Mouse (Mus musculus) limb, embryonic 14.5 days (tissue): ENCODE results near the gene Rbms3. TPM values are rescaled to one million over a fixed set of nuclear protein-coding genes. Genes with fewer than 3 reads are reported as not detected.
A peak's percentile ranks its signal among the peaks of the same experiment; 100 is the strongest.

ENCODE experiments used
- ATAC-seq: fragments of 200-750 bp; cut with Nextera tagmentation; 2 replicates; pipeline ENCODE4 v1.8.0; 2017; ENCODE audit warnings: low read depth, moderate number of reproducible peaks, moderate TSS enrichment; ENCODE audit not compliant: low FRiP score
- DNase-seq: peaks from one replicate; pipeline ENCODE4 v3.0.0-alpha.2; 2015; ENCODE audit warnings: low spot score
- H3K27ac ChIP-seq: fragments of 300-500 bp; sonication (generic); replicated peaks from 2 replicates; pipeline ENCODE4 v1.5.1; 2014; ENCODE audit warnings: low read depth, mild to moderate bottlenecking, low read length, moderate library complexity, mixed read lengths
- H3K27me3 ChIP-seq: fragments of 300-500 bp; sonication (generic); 2 replicates; pipeline ENCODE4 v1.6.1; 2014; ENCODE audit warnings: low read length, mixed read lengths; ENCODE audit not compliant: control insufficient read depth, insufficient read depth
- H3K36me3 ChIP-seq: fragments of 300-500 bp; sonication (generic); 2 replicates; pipeline ENCODE4 v1.6.1; 2014; ENCODE audit warnings: mild to moderate bottlenecking, low read length, moderate library complexity, mixed read lengths; ENCODE audit not compliant: control insufficient read depth, insufficient read depth
- H3K4me1 ChIP-seq: fragments of 300-500 bp; sonication (generic); 2 replicates; pipeline ENCODE4 v1.6.1; 2014; ENCODE audit warnings: antibody characterized with exemption, low read length, mixed read lengths; ENCODE audit not compliant: control insufficient read depth, insufficient read depth
- H3K4me2 ChIP-seq: fragments of 300-500 bp; sonication (generic); replicated peaks from 2 replicates; pipeline ENCODE4 v1.6.1; 2014; ENCODE audit warnings: low read depth, mild to moderate bottlenecking, low read length, moderate library complexity; ENCODE audit not compliant: severe bottlenecking
- H3K4me3 ChIP-seq: fragments of 300-500 bp; sonication (generic); replicated peaks from 2 replicates; pipeline ENCODE4 v1.5.1; 2014; ENCODE audit warnings: low read length
- H3K9ac ChIP-seq: fragments of 300-500 bp; sonication (generic); 2 replicates; pipeline ENCODE4 v1.6.1; 2014; ENCODE audit warnings: mild to moderate bottlenecking, low read depth, low read length, moderate library complexity; ENCODE audit not compliant: severe bottlenecking
- H3K9me3 ChIP-seq: fragments of 300-500 bp; sonication (generic); 2 replicates; pipeline ENCODE4 v1.6.1; 2016; ENCODE audit warnings: low read length; ENCODE audit not compliant: control insufficient read depth
- POLR2A ChIP-seq: fragments of 200-500 bp; IDR thresholded peaks from 2 replicates; pipeline ENCODE4 v1.8.0; 2012; ENCODE audit warnings: inconsistent platforms, mild to moderate bottlenecking, moderate library complexity, borderline replicate concordance; ENCODE audit not compliant: insufficient read depth, insufficient read length; ENCODE audit errors: extremely low read depth
- WGBS: fragments of 180-500 bp; shearing (Covaris S2); extraction: QIAGEN DNeasy Blood & Tissue Kit; methylation state at CpG from one replicate; pipeline ENCODE4 v1.1.7; 2014; 5-methylcytosine and 5-hydroxymethylcytosine counted together
- polyA plus RNA-seq, 2 experiments: library from polyadenylated mRNA; depleted of rRNA in 1 of 2; stranded (reverse) in 1 of 2; unstranded in 1 of 2; fragments of >200 nt; fragmentation: Nextera tagmentation in 1 of 2; extraction: Ambion mirVana in 1 of 2; gene quantifications; 2 replicates each; pipeline versions ENCODE4 v1.2.1 to v1.2.3; 2012 to 2014

Rbms3 gene
- polyA plus RNA-seq, 2 experiments = 42.1 to 94.5 TPM

- TF ChIP-seq POLR2A = no peak
Measured at GRCm38 (mm10) chr9:117234065-117234725, 395.5 kb downstream of the Rbms3 start.

GRCm38 (mm10) chr9:117222741-117223140 lies 407.0 kb downstream of the Rbms3 start:
- peaks cover 3% of the 10 kb centered on the region for H3K36me3 ChIP-seq
- H3K27ac ChIP-seq = no peak overlapping the region
- no peaks in the 10 kb centered on the region for H3K27me3 ChIP-seq
- DNase-seq = no peak
- no peak for TF ChIP-seq POLR2A
- WGBS = 75% methylated on average over 8 of the region's 8 CpGs
- no peaks in the 10 kb centered on the region for H3K4me1 ChIP-seq
- no peak for ATAC-seq
- no peak overlapping the region for H3K4me3 ChIP-seq
- H3K4me2 ChIP-seq = no peak overlapping the region
- H3K9ac ChIP-seq = no peak overlapping the region
- H3K9me3 ChIP-seq = no peaks in the 10 kb centered on the region

More at GRCm38 (mm10) chr9:117234065-117234725, 395.5 kb downstream of the Rbms3 start:
- WGBS = 86% methylated on average over 5 of the region's 5 CpGs
- Histone ChIP-seq H3K27me3 (no peaks in the 10 kb centered on the region), H3K4me3 (no peak overlapping the region), H3K9ac (no peak overlapping the region), H3K27ac (no peak overlapping the region), H3K4me1 (no peaks in the 10 kb centered on the region), H3K36me3 (peaks cover 5% of the 10 kb centered on the region; the same call in 1 of the 2 replicates), H3K9me3 (no peaks in the 10 kb centered on the region), H3K4me2 (no peak overlapping the region)
- ATAC-seq (no peak), DNase-seq (no peak)

- Histone ChIP-seq H3K27me3 (no peaks in the 10 kb centered on the region), H3K9ac (no peak overlapping the region), H3K4me3 (no peak overlapping the region), H3K4me1 (peaks cover 1% of the 10 kb centered on the region; the same call in 1 of the 2 replicates), H3K9me3 (no peaks in the 10 kb centered on the region), H3K27ac (no peak overlapping the region), H3K36me3 (peaks cover 3% of the 10 kb centered on the region), H3K4me2 (no peak overlapping the region)
- TF ChIP-seq POLR2A = no peak
- DNase-seq (no peak), ATAC-seq (no peak)
- 91% methylated on average over 4 of the region's 4 CpGs for WGBS
Measured at GRCm38 (mm10) chr9:117221481-117221880, 408.2 kb downstream of the Rbms3 start.

GRCm38 (mm10) chr9:117216026-117216755 lies 413.5 kb downstream of the Rbms3 start:
- no peak overlapping the region for H3K4me3 ChIP-seq
- DNase-seq = no peak
- no peak overlapping the region for H3K4me2 ChIP-seq
- no peaks in the 10 kb centered on the region for H3K27me3 ChIP-seq
- no peak for TF ChIP-seq POLR2A
- no peak overlapping the region for H3K27ac ChIP-seq
- H3K36me3 ChIP-seq = peaks cover 8% of the 10 kb centered on the region; the same call in 1 of the 2 replicates
- no peaks in the 10 kb centered on the region for H3K9me3 ChIP-seq
- peaks cover 5% of the 10 kb centered on the region; the same call in 1 of the 2 replicates for H3K4me1 ChIP-seq
- no peak overlapping the region for H3K9ac ChIP-seq
- 46% methylated on average over 9 of the region's 9 CpGs for WGBS
- ATAC-seq = no peak

GRCm38 (mm10) chr9:117212023-117212422 lies 417.7 kb downstream of the Rbms3 start:
- no peak for TF ChIP-seq POLR2A
- Histone ChIP-seq H3K27ac (no peak overlapping the region), H3K9me3 (no peaks in the 10 kb centered on the region), H3K36me3 (0 out of 2 replicates have a peak, but pooled peaks cover 4% of the 10 kb centered on the region), H3K4me2 (no peak overlapping the region), H3K4me1 (peaks cover 5% of the 10 kb centered on the region; the same call in 1 of the 2 replicates), H3K9ac (no peak overlapping the region), H3K27me3 (no peaks in the 10 kb centered on the region), H3K4me3 (no peak overlapping the region)
- DNase-seq (peak; percentile 26), ATAC-seq (no peak)
- 62% methylated on average over 4 of the region's 4 CpGs for WGBS
